7 mouse cellular contexts compared by ENCODE assay signal in the genomic region with DNA sequence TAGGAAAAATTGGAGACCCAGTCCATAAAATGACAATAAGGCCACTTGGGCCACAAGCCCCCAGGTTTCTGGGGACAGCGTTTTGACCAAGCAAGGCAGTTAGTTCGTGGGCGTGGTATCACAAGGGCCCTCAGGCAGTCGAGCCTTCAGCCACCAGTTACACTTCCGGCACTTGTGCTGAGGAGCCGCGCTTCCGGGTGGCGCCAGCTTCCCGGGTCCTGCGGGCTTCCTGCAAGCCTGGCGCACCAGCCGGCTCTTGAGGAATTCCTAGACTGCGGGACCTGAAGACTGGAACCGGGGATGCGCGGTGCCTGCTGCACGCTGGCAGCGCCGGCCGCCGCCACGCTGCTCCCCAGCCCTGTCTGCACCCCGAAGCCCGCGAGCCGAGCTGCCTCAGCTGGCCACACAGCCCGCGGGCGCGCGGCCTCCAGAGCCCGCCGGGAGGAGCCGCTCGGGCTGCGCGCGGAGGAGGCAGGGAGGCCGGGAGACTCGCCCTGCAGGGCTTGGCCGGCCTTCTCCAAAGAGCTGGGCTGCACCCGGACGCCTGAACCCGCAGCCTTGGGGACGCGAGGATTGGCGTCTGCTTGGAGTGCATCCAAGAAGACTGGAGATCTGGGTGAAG. TPM values are rescaled to one million over a fixed set of nuclear protein-coding genes. Genes with fewer than 3 reads are reported as not detected.
DNase-seq lines count a peak whose midpoint lies in the region; ATAC-seq and TF ChIP-seq lines count a peak whose summit lies in the region.

No protein-coding gene starts in this region.

- H3K27me3 ChIP-seq in embryonic facial prominence, embryonic 11.5 days (ENCODE audit: control insufficient read depth, insufficient read depth, low read length): peaks cover 8% of the 10 kb centered on the region; the same call in 1 of the 2 replicates
- peaks cover 8% of the 10 kb centered on the region; the same call in 1 of the 2 replicates for H3K27me3 ChIP-seq in limb, embryonic 11.5 days (ENCODE audit: control insufficient read depth, insufficient read depth, low read length)
- peaks cover 23% of the 10 kb centered on the region for H3K27me3 ChIP-seq in midbrain, embryonic 13.5 days
- H3K27me3 ChIP-seq in small intestine, adult 2 months (ENCODE audit: control insufficient read depth, insufficient read depth, low read length): no peaks in the 10 kb centered on the region

- no peaks in the 10 kb centered on the region for H3K36me3 ChIP-seq in embryonic facial prominence, embryonic 11.5 days (replicated peaks; ENCODE audit: control insufficient read depth, insufficient read depth, low read depth, low read length)
- H3K36me3 ChIP-seq in limb, embryonic 11.5 days (ENCODE audit: control insufficient read depth, insufficient read depth, low read length): no peaks in the 10 kb centered on the region
- no peaks in the 10 kb centered on the region for H3K36me3 ChIP-seq in midbrain, embryonic 13.5 days
- no peaks in the 10 kb centered on the region for H3K36me3 ChIP-seq in small intestine, adult 2 months (ENCODE audit: control insufficient read depth, insufficient read depth, low read length)

- no peak for TF ChIP-seq CTCF in small intestine, adult 2 months (IDR thresholded peaks at IDR 0.05; ENCODE audit: extremely low read depth, insufficient read length, insufficient replicate concordance, low read depth, low read length)

- ATAC-seq in embryonic facial prominence, embryonic 11.5 days (replicated peaks; ENCODE audit: insufficient number of reproducible peaks, low FRiP score, low TSS enrichment, low read depth): peak; percentile 71
- peak; percentile 67 for ATAC-seq in limb, embryonic 11.5 days (ENCODE audit: insufficient number of reproducible peaks, low FRiP score, low TSS enrichment, low read depth)
- peak; percentile 73 for ATAC-seq in midbrain, embryonic 13.5 days

- TF ChIP-seq POLR2A in small intestine, adult 2 months (IDR thresholded peaks at IDR 0.05; ENCODE audit: low read depth, low read length): peak; percentile 89

- H3K4me2 ChIP-seq in embryonic facial prominence, embryonic 11.5 days (ENCODE audit: low read depth, low read length): peak overlapping the region; percentile 90
- H3K4me2 ChIP-seq in limb, embryonic 11.5 days (ENCODE audit: low read depth, severe bottlenecking): peak overlapping the region; percentile 77
- H3K4me2 ChIP-seq in midbrain, embryonic 13.5 days (replicated peaks): peak overlapping the region; percentile 72

- H3K27ac ChIP-seq in embryonic facial prominence, embryonic 11.5 days (replicated peaks; ENCODE audit: low read depth, low read length): peak overlapping the region; percentile 80
- H3K27ac ChIP-seq in limb, embryonic 11.5 days (replicated peaks; ENCODE audit: low read depth, low read length): peak overlapping the region; percentile 82
- peak overlapping the region; percentile 93 for H3K27ac ChIP-seq in midbrain, embryonic 13.5 days
- H3K27ac ChIP-seq in small intestine, adult 2 months (ENCODE audit: insufficient read depth, low read depth, low read length): peak overlapping the region; percentile 86

- under 1% methylated on average over 48 of the region's 48 CpGs for WGBS in embryonic facial prominence, embryonic 11.5 days
- under 1% methylated on average over 48 of the region's 48 CpGs for WGBS in limb, embryonic 11.5 days
- under 1% methylated on average over 48 of the region's 48 CpGs for WGBS in midbrain, embryonic 13.5 days
- WGBS in small intestine, adult 2 months: under 1% methylated on average over 48 of the region's 48 CpGs

- peak overlapping the region; percentile 73 for H3K4me3 ChIP-seq in embryonic facial prominence, embryonic 11.5 days (ENCODE audit: low read depth, low read length)
- peak overlapping the region; percentile 59 for H3K4me3 ChIP-seq in limb, embryonic 11.5 days (ENCODE audit: low read depth, low read length)
- H3K4me3 ChIP-seq in midbrain, embryonic 13.5 days (replicated peaks): peak overlapping the region; percentile 61
- H3K4me3 ChIP-seq in small intestine, adult 2 months (ENCODE audit: low read depth, low read length): peak overlapping the region; percentile 98

- H3K9ac ChIP-seq in embryonic facial prominence, embryonic 11.5 days (replicated peaks; ENCODE audit: low read length): peak overlapping the region; percentile 82
- peak overlapping the region; percentile 82 for H3K9ac ChIP-seq in limb, embryonic 11.5 days (ENCODE audit: low read length)
- peak overlapping the region; percentile 79 for H3K9ac ChIP-seq in midbrain, embryonic 13.5 days (replicated peaks)

- H3K9me3 ChIP-seq in embryonic facial prominence, embryonic 11.5 days (replicated peaks; ENCODE audit: control insufficient read depth, low read length): no peaks in the 10 kb centered on the region
- H3K9me3 ChIP-seq in limb, embryonic 11.5 days (ENCODE audit: control insufficient read depth, low read length): no peaks in the 10 kb centered on the region
- no peaks in the 10 kb centered on the region for H3K9me3 ChIP-seq in midbrain, embryonic 13.5 days

- DNase-seq in adrenal gland, postnatal 14 days: peak; percentile 89
- peak; percentile 86 for DNase-seq in embryonic facial prominence, embryonic 11.5 days (ENCODE audit: low spot score)
- DNase-seq in heart, adult 11 months: peak; percentile 99
- DNase-seq in kidney, adult 18-20 months: peak; percentile 84
- DNase-seq in limb, embryonic 11.5 days (ENCODE audit: low spot score): peak; percentile 85

- H3K4me1 ChIP-seq in embryonic facial prominence, embryonic 11.5 days (ENCODE audit: control insufficient read depth, insufficient read depth, low read length): no peaks in the 10 kb centered on the region
- H3K4me1 ChIP-seq in limb, embryonic 11.5 days (ENCODE audit: control insufficient read depth, insufficient read depth, low read length): no peaks in the 10 kb centered on the region
- peaks cover 20% of the 10 kb centered on the region for H3K4me1 ChIP-seq in midbrain, embryonic 13.5 days (replicated peaks)
- H3K4me1 ChIP-seq in small intestine, adult 2 months (ENCODE audit: control insufficient read depth, insufficient read depth, insufficient read length, low read length): peaks cover 14% of the 10 kb centered on the region

RNA-seq across cellular contexts. Expression of a gene that starts 3.8 kb away (rescaled TPM):
- 18.7 and 21.9 TPM in 2 replicates for total RNA-seq in adrenal gland, postnatal 14 days (2021)
- polyA plus RNA-seq in embryonic facial prominence, embryonic 11.5 days (2014; fragmentation: Nextera tagmentation; extraction: Ambion mirVana): 34.6 and 36.4 TPM in 2 replicates
- polyA plus RNA-seq in limb, embryonic 11.5 days (2014; fragmentation: Nextera tagmentation; extraction: Ambion mirVana): 35.2 and 35.9 TPM in 2 replicates
- polyA plus RNA-seq in midbrain, embryonic 13.5 days (2015; fragmentation: Nextera tagmentation; extraction: Ambion mirVana): 40.3 and 42.5 TPM in 2 replicates
- polyA plus RNA-seq in small intestine, adult 2 months (2012; rRNA removed): 0.30 and 0.94 TPM in 2 replicates

RNA-seq across cellular contexts. Expression of a gene that starts 7.0 kb away (rescaled TPM):
- not detected in 2 replicates for total RNA-seq in adrenal gland, postnatal 14 days (2021)
- 2.1 and 3.2 TPM in 2 replicates for polyA plus RNA-seq in embryonic facial prominence, embryonic 11.5 days (2014; fragmentation: Nextera tagmentation; extraction: Ambion mirVana)
- polyA plus RNA-seq in limb, embryonic 11.5 days (2014; fragmentation: Nextera tagmentation; extraction: Ambion mirVana): not detected in 2 replicates
- polyA plus RNA-seq in midbrain, embryonic 13.5 days (2015; fragmentation: Nextera tagmentation; extraction: Ambion mirVana): not detected in 2 replicates
- 0.17 TPM in 1 of 2 replicates, not detected in the other for polyA plus RNA-seq in small intestine, adult 2 months (2012; rRNA removed)

Comparison
In these comparisons a context has a peak if more than half of its experiments do, and no peak if none do; other contexts are left out.
1. Peak in every context shown above with its lines: DNase-seq, ATAC-seq, H3K4me3 ChIP-seq and H3K27ac ChIP-seq.
2. RNA of a gene that starts 3.8 kb away (polyA plus RNA-seq): 40.3 to 42.5 TPM in midbrain, embryonic 13.5 days, 34.6 to 36.4 TPM in embryonic facial prominence, embryonic 11.5 days and 35.2 to 35.9 TPM in limb, embryonic 11.5 days; 0.30 to 0.94 TPM in small intestine, adult 2 months; every median in the first group is over 10 times any median in the second.